Mouse (Mus musculus): Measurements from ENCODE around the gene Dnttip2.

- no peak for TF ChIP-seq CTCF (IDR thresholded peaks at IDR 0.05; ENCODE audit: low read depth)
- TF ChIP-seq EP300 (IDR thresholded peaks at IDR 0.05; ENCODE audit: low read depth): no peak
Measured at GRCm38 (mm10) chr3:122333493-122333892, 59.3 kb downstream of the Dnttip2 start.
